Mouse (Mus musculus) thymus, adult 2 months (tissue): ENCODE data around the gene Asap3.

Source experiments
- CTCF ChIP-seq: fragments of 200-500 bp; IDR thresholded peaks from 2 replicates; pipeline ENCODE4 v1.5.1; 2012; ENCODE audit warnings: mild to moderate bottlenecking, control low read depth, low read length, moderate library complexity, borderline replicate concordance; ENCODE audit not compliant: control insufficient read depth, poor library complexity, insufficient read depth; ENCODE audit errors: extremely low read depth
- POLR2A ChIP-seq: fragments of 200-500 bp; IDR thresholded peaks from 2 replicates; pipeline ENCODE4 v1.6.1; 2012; ENCODE audit warnings: mild to moderate bottlenecking, low read length, control low read depth, moderate library complexity; ENCODE audit not compliant: control insufficient read depth, poor library complexity, insufficient read depth; ENCODE audit errors: extremely low read depth

DNA sequence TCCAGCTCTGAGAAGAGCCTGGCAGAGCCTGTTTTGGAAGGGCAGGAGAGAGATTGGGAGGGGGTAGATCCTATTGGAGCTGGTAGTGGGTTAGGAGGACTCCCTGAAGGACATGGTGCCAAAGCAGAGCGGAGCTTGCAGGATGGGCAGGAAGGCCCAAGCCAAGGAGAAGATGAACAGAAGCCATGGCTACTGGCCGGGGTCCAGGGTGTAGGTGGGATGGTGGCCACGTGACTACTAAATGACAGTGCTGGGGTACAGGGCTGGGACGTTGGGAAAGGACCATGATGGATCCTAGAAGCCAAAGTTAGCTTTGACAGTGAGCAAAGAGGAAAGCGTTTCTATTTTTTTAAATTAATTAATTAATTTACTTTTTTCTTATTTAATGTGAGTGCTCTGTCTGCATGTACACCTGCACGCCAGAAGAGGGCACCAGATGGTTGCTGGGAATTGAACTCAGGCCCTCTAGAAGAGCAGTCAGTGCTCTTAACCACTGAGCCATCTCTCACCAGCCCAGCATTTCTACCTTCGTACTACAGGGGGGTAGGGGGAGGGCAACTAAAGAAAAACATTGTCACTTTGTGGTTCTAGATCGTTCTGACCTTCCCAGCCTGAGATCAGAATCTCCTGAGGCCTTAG, 36.0 kb downstream of the Asap3 start:
- no peak for TF ChIP-seq CTCF
- TF ChIP-seq POLR2A: no peak
